Mouse (Mus musculus): ENCODE data around the gene Gm5431. TPM values are rescaled to one million over a fixed set of nuclear protein-coding genes. Genes with fewer than 3 reads are reported as not detected.
A peak's percentile ranks its signal among the peaks of the same experiment; 100 is the strongest.
"Not testable (repeated sequence)": the region's sequence is repeated elsewhere in the genome, so short reads cannot be mapped to it uniquely, and the experiment has no call there.

Gm5431 gene
- total RNA-seq, 1 experiment from 2014 or later = 0.84 TPM

DNA sequence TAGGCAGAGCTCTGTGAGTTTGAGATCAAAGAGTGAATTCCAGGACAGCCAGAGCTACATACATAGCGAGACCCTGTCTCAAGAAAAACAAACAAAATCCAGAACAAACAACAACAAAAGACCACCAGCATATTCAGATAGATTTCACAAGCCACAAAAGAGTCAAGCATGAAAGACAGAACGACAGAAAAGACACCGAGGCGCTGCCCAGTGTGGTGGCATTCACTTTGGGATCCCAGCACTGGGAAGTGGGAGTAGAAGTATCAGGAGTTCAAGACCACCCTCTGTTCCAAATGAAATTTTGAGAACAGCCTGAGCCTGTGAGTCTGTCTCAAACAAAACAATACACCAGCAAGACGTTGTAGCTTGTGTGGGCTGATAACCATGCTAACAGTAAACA, 55.1 kb downstream of the Gm5431 start:
- no peak for ATAC-seq (replicated peaks in 1 of 2; ENCODE audit: insufficient read depth in 1 of 2, low FRiP score in 2 of 2, low TSS enrichment in 1 of 2, low read depth in 1 of 2, poor library complexity in 2 of 2, severe bottlenecking in 2 of 2)

DNA sequence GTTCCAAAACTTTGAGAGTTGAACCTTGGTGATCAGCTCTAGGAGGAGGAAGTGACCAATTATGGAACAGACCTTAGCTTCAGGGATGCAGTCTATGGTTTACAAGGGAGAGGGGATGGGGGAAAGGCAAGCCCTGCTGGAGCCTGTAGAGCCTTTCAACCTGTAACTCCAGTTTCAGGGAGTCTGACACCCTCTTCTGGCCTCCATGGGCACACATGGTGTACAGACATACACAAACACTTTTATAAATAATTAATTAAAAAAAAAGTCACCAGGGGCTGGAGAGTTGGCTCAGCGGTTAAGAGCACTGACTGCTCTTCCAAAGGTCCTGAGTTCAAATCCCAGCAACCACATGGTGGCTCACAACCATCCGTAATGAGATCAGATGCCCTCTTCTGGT, 55.7 kb downstream of the Gm5431 start:
- ATAC-seq (replicated peaks in 1 of 2; ENCODE audit: insufficient read depth in 1 of 2, low FRiP score in 2 of 2, low TSS enrichment in 1 of 2, low read depth in 1 of 2, poor library complexity in 2 of 2, severe bottlenecking in 2 of 2) = not testable (repeated sequence)

DNA sequence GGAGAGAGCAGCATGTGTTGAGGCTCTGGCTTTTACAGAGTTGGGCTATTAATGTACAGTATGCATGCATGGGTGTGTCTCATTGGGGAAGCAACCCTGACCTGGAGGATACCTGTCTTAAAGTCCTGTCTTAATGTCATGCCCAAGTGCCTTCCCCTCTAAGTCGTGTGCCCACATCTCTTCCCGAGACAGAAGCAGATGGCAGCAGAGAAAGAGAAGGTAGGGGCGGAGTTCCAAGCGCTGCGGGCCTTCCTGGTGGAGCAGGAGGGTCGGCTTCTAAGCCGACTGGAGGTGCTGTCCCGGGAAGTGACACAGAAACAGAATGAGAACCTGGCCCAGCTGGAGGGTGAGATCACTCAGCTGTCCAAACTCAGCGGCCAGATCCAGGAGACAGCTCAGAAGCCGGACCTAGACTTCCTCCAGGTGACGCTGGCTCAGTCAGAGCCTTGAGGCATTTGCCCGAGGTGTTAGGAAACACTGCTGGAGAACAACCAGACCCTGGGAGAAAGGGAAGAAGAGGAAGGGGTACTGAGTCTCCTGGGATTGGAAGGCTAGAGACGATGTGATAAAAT, 56.7 kb downstream of the Gm5431 start:
- ATAC-seq (replicated peaks in 1 of 2; ENCODE audit: insufficient read depth in 1 of 2, low FRiP score in 2 of 2, low TSS enrichment in 1 of 2, low read depth in 1 of 2, poor library complexity in 2 of 2, severe bottlenecking in 2 of 2) = no peak

DNA sequence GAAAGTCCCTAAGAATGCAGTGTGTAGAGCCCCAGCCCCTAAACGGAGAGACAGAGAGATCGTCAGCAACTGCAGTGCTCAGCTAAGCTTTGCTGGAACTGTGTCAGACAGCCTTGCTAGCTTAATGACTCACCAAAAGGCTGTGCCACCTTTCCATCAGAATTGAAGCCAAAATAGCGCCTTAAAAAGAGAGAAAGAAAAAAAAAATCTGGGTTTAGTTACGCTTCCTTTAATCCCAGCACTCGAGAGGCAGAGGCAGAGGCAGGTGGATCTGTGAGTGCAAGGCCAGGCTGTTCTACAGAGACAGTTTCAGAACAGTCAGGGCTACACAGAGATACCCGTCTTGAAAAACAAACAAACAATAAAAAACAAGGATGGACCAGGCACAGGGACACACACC, 57.7 kb downstream of the Gm5431 start:
- ATAC-seq (replicated peaks in 1 of 2; ENCODE audit: insufficient read depth in 1 of 2, low FRiP score in 2 of 2, low TSS enrichment in 1 of 2, low read depth in 1 of 2, poor library complexity in 2 of 2, severe bottlenecking in 2 of 2) = no peak

DNA sequence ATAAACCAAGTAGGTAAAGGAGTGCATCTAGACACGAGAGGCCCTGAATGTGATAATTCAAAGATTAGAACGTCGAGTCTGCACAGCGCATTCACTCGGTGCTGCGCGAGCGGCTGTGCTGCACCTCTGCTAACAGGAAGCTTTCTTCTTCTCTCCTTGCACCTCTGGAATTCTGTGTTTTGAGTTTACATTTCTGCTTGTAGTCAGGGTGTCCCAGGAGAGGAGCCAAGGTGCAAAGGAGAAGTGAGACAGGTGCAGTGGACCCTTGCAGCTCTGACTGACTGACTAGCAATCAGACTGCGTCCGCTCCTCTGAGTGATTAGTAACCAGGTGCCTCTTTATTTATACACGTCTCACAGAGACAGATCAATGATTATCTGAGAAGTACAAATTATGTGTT, 58.8 kb downstream of the Gm5431 start:
- no peak for ATAC-seq (replicated peaks in 1 of 2; ENCODE audit: insufficient read depth in 1 of 2, low FRiP score in 2 of 2, low TSS enrichment in 1 of 2, low read depth in 1 of 2, poor library complexity in 2 of 2, severe bottlenecking in 2 of 2)

DNA sequence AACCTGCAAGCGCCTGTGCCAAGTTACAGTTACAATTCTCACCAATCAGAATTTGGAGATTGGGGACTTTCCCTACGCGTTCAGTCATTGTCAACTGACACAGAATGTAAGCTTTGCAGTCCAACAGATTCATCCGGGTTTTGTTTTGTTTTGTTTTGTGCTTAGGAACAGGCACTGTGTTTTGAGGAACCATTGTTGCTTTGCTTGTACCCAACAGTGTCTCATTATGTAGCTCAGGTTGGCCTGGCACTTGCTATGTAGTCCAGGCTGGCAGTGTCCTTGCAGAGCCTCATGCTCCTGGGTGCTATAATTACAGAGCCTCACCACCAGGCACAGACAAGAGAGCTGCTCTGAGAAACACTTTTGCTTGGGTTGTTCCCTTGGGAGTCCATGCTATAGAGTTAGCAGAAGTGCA, 59.6 kb downstream of the Gm5431 start:
- ATAC-seq (replicated peaks in 1 of 2; ENCODE audit: insufficient read depth in 1 of 2, low FRiP score in 2 of 2, low TSS enrichment in 1 of 2, low read depth in 1 of 2, poor library complexity in 2 of 2, severe bottlenecking in 2 of 2) = no peak

DNA sequence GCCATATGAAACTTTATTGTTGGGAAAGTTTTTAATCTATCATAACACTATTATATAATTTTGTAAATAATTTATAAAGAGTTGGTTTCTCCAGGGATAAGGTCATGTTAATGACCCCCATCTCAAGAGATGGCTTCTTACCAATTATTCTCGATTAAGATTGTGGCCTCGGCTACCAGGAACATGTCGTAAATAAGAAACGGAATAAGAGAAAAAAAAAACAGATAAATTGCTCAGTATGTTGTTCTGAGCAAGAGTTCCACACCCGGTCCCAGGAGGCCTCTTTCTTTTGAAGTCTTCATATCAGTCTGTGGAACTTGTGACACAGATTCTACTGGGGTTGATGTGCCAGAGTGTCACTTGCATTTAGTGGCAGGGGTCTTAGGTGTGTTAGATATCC, 60.8 kb downstream of the Gm5431 start:
- ATAC-seq (replicated peaks in 1 of 2; ENCODE audit: insufficient read depth in 1 of 2, low FRiP score in 2 of 2, low TSS enrichment in 1 of 2, low read depth in 1 of 2, poor library complexity in 2 of 2, severe bottlenecking in 2 of 2) = no peak

DNA sequence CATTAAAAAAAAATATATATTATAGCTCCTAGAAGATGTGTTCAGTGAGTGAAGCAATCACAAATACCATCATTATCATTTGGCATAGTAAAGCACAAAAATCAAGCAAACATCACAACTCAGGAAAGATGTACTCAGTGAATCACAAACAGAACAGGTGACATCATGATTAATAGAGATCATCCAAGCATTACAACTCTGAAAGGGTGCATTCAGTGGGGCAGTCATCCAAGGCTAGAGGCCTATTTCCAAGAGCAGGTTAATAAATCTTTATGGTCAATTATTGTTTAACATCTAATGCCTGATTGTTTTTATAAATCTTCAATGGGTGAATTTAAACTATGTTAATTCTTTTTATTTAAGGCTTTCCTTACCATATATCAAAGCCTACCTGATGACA, 61.2 kb downstream of the Gm5431 start:
- ATAC-seq (replicated peaks in 1 of 2; ENCODE audit: insufficient read depth in 1 of 2, low FRiP score in 2 of 2, low TSS enrichment in 1 of 2, low read depth in 1 of 2, poor library complexity in 2 of 2, severe bottlenecking in 2 of 2) = no peak

DNA sequence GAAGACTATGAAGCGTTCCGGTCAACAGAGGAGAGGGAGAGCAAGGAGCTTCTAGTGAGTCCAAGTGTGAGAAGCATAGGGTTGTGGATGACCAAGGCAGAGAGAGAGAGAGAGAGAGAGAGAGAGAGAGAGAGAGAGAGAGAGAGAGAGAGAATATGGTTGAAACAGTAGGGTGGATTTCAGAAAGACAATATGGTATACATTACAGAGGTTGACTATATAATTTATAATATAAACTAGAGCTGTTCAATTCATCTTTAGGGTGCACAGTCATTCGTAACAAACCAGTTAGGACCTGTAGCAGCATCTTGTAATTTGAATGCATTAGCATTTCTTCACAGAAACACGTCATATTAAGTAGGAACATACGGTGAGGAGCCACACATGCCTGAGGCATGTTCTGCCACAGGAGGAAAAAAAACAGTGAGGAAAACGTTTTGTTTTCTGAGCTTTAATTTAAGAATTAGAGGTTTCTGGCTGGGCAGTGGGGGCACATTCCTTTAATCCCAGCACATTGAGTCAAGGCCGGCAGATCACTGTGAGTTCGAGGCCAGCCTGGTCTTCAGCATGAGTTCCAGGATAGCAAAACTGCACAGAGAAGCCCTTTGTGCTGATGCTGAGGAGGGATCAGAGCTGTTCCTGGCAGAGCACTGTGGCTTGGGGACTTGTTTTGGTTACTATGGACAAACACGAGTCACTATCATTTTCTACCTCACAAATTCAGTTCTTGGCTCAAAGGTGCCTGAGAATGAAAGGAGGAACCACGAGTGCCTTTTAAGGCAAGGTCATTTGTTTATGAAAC, 62.9 kb downstream of the Gm5431 start:
- ATAC-seq (replicated peaks in 1 of 2; ENCODE audit: insufficient read depth in 1 of 2, low FRiP score in 2 of 2, low TSS enrichment in 1 of 2, low read depth in 1 of 2, poor library complexity in 2 of 2, severe bottlenecking in 2 of 2) = no peak

DNA sequence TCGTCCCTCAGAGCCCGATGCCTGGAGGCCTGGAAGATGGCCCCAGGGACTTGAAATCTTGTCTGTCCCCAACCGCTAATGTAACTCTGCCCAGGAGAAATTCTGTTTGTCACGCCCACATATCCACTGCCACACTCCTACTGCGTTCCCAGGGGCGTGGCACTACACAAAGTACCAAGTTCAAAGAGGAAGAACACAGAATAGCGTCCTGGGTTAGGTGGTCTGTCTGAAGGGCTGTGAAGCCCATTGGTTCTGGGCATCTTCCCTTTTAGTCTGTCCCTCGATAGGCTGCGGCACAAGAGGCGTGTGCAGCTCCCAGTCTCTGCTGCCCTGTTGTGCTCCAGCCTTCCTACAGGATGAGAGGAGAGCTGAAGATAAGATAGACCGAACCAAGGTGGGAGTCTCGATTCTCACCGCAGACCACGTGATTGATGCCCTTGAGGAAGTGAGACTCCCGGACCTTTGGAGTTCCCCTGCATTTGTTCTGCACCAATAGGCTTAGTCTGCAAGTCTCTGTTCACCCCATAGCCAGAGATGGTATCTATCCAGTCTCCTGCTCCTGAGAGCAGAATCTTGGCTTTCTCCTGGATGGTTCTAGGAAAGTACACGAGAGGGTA, 63.7 kb downstream of the Gm5431 start:
- peak; percentile 73 to 74 for ATAC-seq (replicated peaks in 1 of 2; ENCODE audit: insufficient read depth in 1 of 2, low FRiP score in 2 of 2, low TSS enrichment in 1 of 2, low read depth in 1 of 2, poor library complexity in 2 of 2, severe bottlenecking in 2 of 2)

Other genes with a start within 250 kb of the Gm5431 start
- 1,452 and 1,675 TPM in 2 replicates for gene Rack1, start 101.9 kb downstream of the Gm5431 start, total RNA-seq (2017)
- 54.7 and 74.2 TPM in 2 replicates for gene Trim41, start 84.9 kb downstream of the Gm5431 start, total RNA-seq (2017)
- 0.19 and 4.3 TPM in 2 replicates for gene Trim7, start 76.1 kb downstream of the Gm5431 start, total RNA-seq (2017)
- 19.9 and 23.2 TPM in 2 replicates for gene Gm12184, start 75.6 kb downstream of the Gm5431 start, total RNA-seq (2017)
- gene Irgm1, start 30.5 kb downstream of the Gm5431 start, total RNA-seq (2017) = 85.2 and 86.7 TPM in 2 replicates
- gene Psme2b, start 44.0 kb upstream of the Gm5431 start, total RNA-seq (2017) = 18.5 and 32.5 TPM in 2 replicates
- 3.4 and 4.8 TPM in 2 replicates for gene Olfr56, start 76.7 kb upstream of the Gm5431 start, total RNA-seq (2017)
- 17.8 and 23.8 TPM in 2 replicates for gene 9930111J21Rik1, start 77.2 kb upstream of the Gm5431 start, total RNA-seq (2017)
- 39.1 and 57.5 TPM in 2 replicates for gene Gm12185, start 90.0 kb upstream of the Gm5431 start, total RNA-seq (2017)
- 118 TPM in 2 replicates for gene Tgtp1, start 92.0 kb upstream of the Gm5431 start, total RNA-seq (2017)
- gene 9930111J21Rik2, start 149.0 kb upstream of the Gm5431 start, total RNA-seq (2017) = 35.6 and 56.0 TPM in 2 replicates
- gene Tgtp2, start 162.0 kb upstream of the Gm5431 start, total RNA-seq (2017) = 551 and 622 TPM in 2 replicates
- 57.2 and 82.0 TPM in 2 replicates for gene Ifi47, start 174.4 kb upstream of the Gm5431 start, total RNA-seq (2017)
- gene Olfr1396, start 212.7 kb upstream of the Gm5431 start, total RNA-seq (2017) = not detected in 2 replicates
- gene Olfr1395, start 240.1 kb upstream of the Gm5431 start, total RNA-seq (2017) = not detected in 2 replicates